Mouse (Mus musculus): Measurements from ENCODE around the gene 3110040N11Rik. TPM values are rescaled to one million over a fixed set of nuclear protein-coding genes. Genes with fewer than 3 reads are reported as not detected.

The 3110040N11Rik gene
- 10 to 100 TPM; 29.2 to 31.0 TPM for total RNA-seq (2023)

GRCm38 (mm10) chr7:81789095-81789757 lies at the start of gene 3110040N11Rik:
Gene 3110040N11Rik, minus strand, starts transcription at chr7:81789478.

GRCm38 (mm10) chr7:81829379-81829894 lies 40.2 kb upstream of the 3110040N11Rik start, which contains the start of gene Btbd1:
Gene Btbd1, minus strand, starts transcription at chr7:81829431.

GRCm38 (mm10) chr7:81762180-81763109 lies 26.8 kb downstream of the 3110040N11Rik start, which contains the start of gene Ramac:
Gene Ramac, plus strand, starts transcription at chr7:81762925.

Other genes with a start within 250 kb of the 3110040N11Rik start
- 1 to 10 TPM in 1 of 2 experiments, under 1 TPM in 1; 0.59 to 1.5 TPM for gene Fsd2, start 222.5 kb downstream of the 3110040N11Rik start, total RNA-seq (2023)
- 10 to 100 TPM; 29.1 to 29.3 TPM for gene Whamm, start 218.2 kb downstream of the 3110040N11Rik start, total RNA-seq (2023)
- gene Homer2, start 82.0 kb downstream of the 3110040N11Rik start, total RNA-seq (2023): under 1 TPM in 1 of 2 experiments, not detected in 1; 0.12 TPM
- 10 to 100 TPM; 56.1 to 59.4 TPM for gene Ramac, start 26.6 kb downstream of the 3110040N11Rik start, total RNA-seq (2023)
- 10 to 100 TPM; 59.9 to 61.5 TPM for gene Btbd1, start 40.0 kb upstream of the 3110040N11Rik start, total RNA-seq (2023)
- not detected for gene Gm10160, start 66.3 kb upstream of the 3110040N11Rik start, total RNA-seq (2023)
- 10 to 100 TPM; 31.1 to 35.2 TPM for gene Tm6sf1, start 69.5 kb upstream of the 3110040N11Rik start, total RNA-seq (2023)
- gene Hdgfl3, start 145.0 kb upstream of the 3110040N11Rik start, total RNA-seq (2023): 10 to 100 TPM; 32.2 to 35.8 TPM
- not detected for gene Bnc1, start 202.8 kb upstream of the 3110040N11Rik start, total RNA-seq (2023)